Mouse (Mus musculus): Measurements from ENCODE around the gene Kcmf1. TPM values are rescaled to one million over a fixed set of nuclear protein-coding genes. Genes with fewer than 3 reads are reported as not detected.
"Not testable (repeated sequence)": the region's sequence is repeated elsewhere in the genome, so short reads cannot be mapped to it uniquely, and the experiment has no call there.

The Kcmf1 gene
- polyA plus RNA-seq, 1 experiment from 2014 or later: 30.2 TPM

GRCm38 (mm10) chr6:72834518-72834917, 65.3 kb downstream of the Kcmf1 start:
- 57% methylated on average over 4 of the region's 4 CpGs for WGBS

GRCm38 (mm10) chr6:72831858-72832257, 67.9 kb downstream of the Kcmf1 start:
- Histone ChIP-seq H3K9me3 (ENCODE audit: control insufficient read depth, low read length) (no peaks in the 10 kb centered on the region), H3K4me1 (ENCODE audit: control insufficient read depth, insufficient read depth, low read depth, low read length) (no peaks in the 10 kb centered on the region), H3K4me3 (ENCODE audit: low read length) (no peak overlapping the region), H3K9ac (ENCODE audit: low read depth, low read length) (no peak overlapping the region), H3K27me3 (replicated peaks; ENCODE audit: control insufficient read depth, insufficient read depth, low read length) (no peaks in the 10 kb centered on the region), H3K4me2 (ENCODE audit: low read length) (no peak overlapping the region), H3K36me3 (ENCODE audit: control insufficient read depth, insufficient read depth, low read length) (no peaks in the 10 kb centered on the region), H3K27ac (ENCODE audit: low read depth, low read length) (no peak overlapping the region)
- no peak for ATAC-seq
- 71% methylated on average over 3 of the region's 3 CpGs for WGBS

More at GRCm38 (mm10) chr6:72834518-72834917, 65.3 kb downstream of the Kcmf1 start:
- no peaks in the 10 kb centered on the region for H3K9me3 ChIP-seq (ENCODE audit: control insufficient read depth, low read length)
- H3K27me3 ChIP-seq (replicated peaks; ENCODE audit: control insufficient read depth, insufficient read depth, low read length): no peaks in the 10 kb centered on the region
- H3K4me3 ChIP-seq (ENCODE audit: low read length): no peak overlapping the region
- no peak overlapping the region for H3K9ac ChIP-seq (ENCODE audit: low read depth, low read length)
- peaks cover 1% of the 10 kb centered on the region; the same call in 1 of the 2 replicates for H3K36me3 ChIP-seq (ENCODE audit: control insufficient read depth, insufficient read depth, low read length)
- no peak overlapping the region for H3K4me2 ChIP-seq (ENCODE audit: low read length)
- no peak overlapping the region for H3K27ac ChIP-seq (ENCODE audit: low read depth, low read length)
- ATAC-seq: no peak
- H3K4me1 ChIP-seq (ENCODE audit: control insufficient read depth, insufficient read depth, low read depth, low read length): no peaks in the 10 kb centered on the region

GRCm38 (mm10) chr6:72831276-72831675, 68.5 kb downstream of the Kcmf1 start:
- Histone ChIP-seq H3K4me2 (ENCODE audit: low read length) (no peak overlapping the region), H3K27ac (ENCODE audit: low read depth, low read length) (no peak overlapping the region), H3K9me3 (ENCODE audit: control insufficient read depth, low read length) (no peaks in the 10 kb centered on the region), H3K27me3 (replicated peaks; ENCODE audit: control insufficient read depth, insufficient read depth, low read length) (no peaks in the 10 kb centered on the region), H3K9ac (ENCODE audit: low read depth, low read length) (no peak overlapping the region), H3K36me3 (ENCODE audit: control insufficient read depth, insufficient read depth, low read length) (no peaks in the 10 kb centered on the region), H3K4me1 (ENCODE audit: control insufficient read depth, insufficient read depth, low read depth, low read length) (no peaks in the 10 kb centered on the region), H3K4me3 (ENCODE audit: low read length) (no peak overlapping the region)
- 0 out of 2 replicates have a peak, but pooled peaks have one; percentile 9 for ATAC-seq
- 34% methylated on average over 3 of the region's 3 CpGs for WGBS

- WGBS: 84% methylated on average over 3 of the region's 3 CpGs
Observed at GRCm38 (mm10) chr6:72828857-72829256, 70.9 kb downstream of the Kcmf1 start.

GRCm38 (mm10) chr6:72828037-72828436, 71.7 kb downstream of the Kcmf1 start:
- not testable (repeated sequence) for H3K9me3 ChIP-seq (ENCODE audit: control insufficient read depth, low read length); H3K27ac ChIP-seq (ENCODE audit: low read depth, low read length); H3K27me3 ChIP-seq (replicated peaks; ENCODE audit: control insufficient read depth, insufficient read depth, low read length); ATAC-seq; H3K36me3 ChIP-seq (ENCODE audit: control insufficient read depth, insufficient read depth, low read length); H3K4me3 ChIP-seq (ENCODE audit: low read length); H3K9ac ChIP-seq (ENCODE audit: low read depth, low read length); H3K4me1 ChIP-seq (ENCODE audit: control insufficient read depth, insufficient read depth, low read depth, low read length)
- WGBS: 9% methylated on average over 8 of the region's 9 CpGs
- peak overlapping the region; percentile 1 for H3K4me2 ChIP-seq (ENCODE audit: low read length)

More at GRCm38 (mm10) chr6:72828857-72829256, 70.9 kb downstream of the Kcmf1 start:
- Histone ChIP-seq H3K27me3 (replicated peaks; ENCODE audit: control insufficient read depth, insufficient read depth, low read length) (no peaks in the 10 kb centered on the region), H3K4me2 (ENCODE audit: low read length) (no peak overlapping the region), H3K9me3 (ENCODE audit: control insufficient read depth, low read length) (no peaks in the 10 kb centered on the region), H3K9ac (ENCODE audit: low read depth, low read length) (no peak overlapping the region), H3K4me1 (ENCODE audit: control insufficient read depth, insufficient read depth, low read depth, low read length) (peaks cover 6% of the 10 kb centered on the region), H3K4me3 (ENCODE audit: low read length) (no peak overlapping the region), H3K27ac (ENCODE audit: low read depth, low read length) (no peak overlapping the region), H3K36me3 (ENCODE audit: control insufficient read depth, insufficient read depth, low read length) (no peaks in the 10 kb centered on the region)
- no peak for ATAC-seq

- peaks cover 6% of the 10 kb centered on the region for H3K4me1 ChIP-seq (ENCODE audit: control insufficient read depth, insufficient read depth, low read depth, low read length)
- H3K27me3 ChIP-seq (replicated peaks; ENCODE audit: control insufficient read depth, insufficient read depth, low read length): no peaks in the 10 kb centered on the region
Observed at GRCm38 (mm10) chr6:72825762-72826161, 74.0 kb downstream of the Kcmf1 start.

GRCm38 (mm10) chr6:72824971-72825737, 74.6 kb downstream of the Kcmf1 start:
- peak overlapping the region; percentile 54 for H3K4me2 ChIP-seq (ENCODE audit: low read length)
- 5% methylated on average over 26 of the region's 26 CpGs for WGBS
- no peaks in the 10 kb centered on the region for H3K9me3 ChIP-seq (ENCODE audit: control insufficient read depth, low read length)
- peak overlapping the region; percentile 53; the same call in 1 of the 2 replicates for H3K9ac ChIP-seq (ENCODE audit: low read depth, low read length)
- peak overlapping the region; percentile 21 for H3K4me3 ChIP-seq (ENCODE audit: low read length)
- no peaks in the 10 kb centered on the region for H3K27me3 ChIP-seq (replicated peaks; ENCODE audit: control insufficient read depth, insufficient read depth, low read length)
- peak; percentile 53 for ATAC-seq
- H3K27ac ChIP-seq (ENCODE audit: low read depth, low read length): no peak overlapping the region
- H3K4me1 ChIP-seq (ENCODE audit: control insufficient read depth, insufficient read depth, low read depth, low read length): peaks cover 6% of the 10 kb centered on the region
- no peaks in the 10 kb centered on the region for H3K36me3 ChIP-seq (ENCODE audit: control insufficient read depth, insufficient read depth, low read length)

More at GRCm38 (mm10) chr6:72825762-72826161, 74.0 kb downstream of the Kcmf1 start:
- Histone ChIP-seq H3K4me2 (ENCODE audit: low read length) (peak overlapping the region; percentile 54; the same call in 1 of the 2 replicates), H3K36me3 (ENCODE audit: control insufficient read depth, insufficient read depth, low read length) (no peaks in the 10 kb centered on the region), H3K9me3 (ENCODE audit: control insufficient read depth, low read length) (no peaks in the 10 kb centered on the region), H3K9ac (ENCODE audit: low read depth, low read length) (no peak overlapping the region), H3K4me3 (ENCODE audit: low read length) (no peak overlapping the region), H3K27ac (ENCODE audit: low read depth, low read length) (no peak overlapping the region)
- no peak for ATAC-seq
- WGBS: 50% methylated on average over 9 of the region's 9 CpGs

- H3K4me3 ChIP-seq (ENCODE audit: low read length): no peak overlapping the region
- no peak overlapping the region for H3K9ac ChIP-seq (ENCODE audit: low read depth, low read length)
- no peak overlapping the region for H3K4me2 ChIP-seq (ENCODE audit: low read length)
- no peaks in the 10 kb centered on the region for H3K27me3 ChIP-seq (replicated peaks; ENCODE audit: control insufficient read depth, insufficient read depth, low read length)
- no peaks in the 10 kb centered on the region for H3K36me3 ChIP-seq (ENCODE audit: control insufficient read depth, insufficient read depth, low read length)
- no peaks in the 10 kb centered on the region for H3K4me1 ChIP-seq (ENCODE audit: control insufficient read depth, insufficient read depth, low read depth, low read length)
- no peak for ATAC-seq
- no peaks in the 10 kb centered on the region for H3K9me3 ChIP-seq (ENCODE audit: control insufficient read depth, low read length)
- WGBS: 73% methylated on average over 9 of the region's 9 CpGs
- no peak overlapping the region for H3K27ac ChIP-seq (ENCODE audit: low read depth, low read length)
Observed at GRCm38 (mm10) chr6:72813456-72813855, 86.3 kb downstream of the Kcmf1 start.

- Histone ChIP-seq H3K4me1 (ENCODE audit: control insufficient read depth, insufficient read depth, low read depth, low read length) (no peaks in the 10 kb centered on the region), H3K9me3 (ENCODE audit: control insufficient read depth, low read length) (no peaks in the 10 kb centered on the region), H3K4me3 (ENCODE audit: low read length) (no peak overlapping the region)
Observed at GRCm38 (mm10) chr6:72810248-72810647, 89.5 kb downstream of the Kcmf1 start.

More at GRCm38 (mm10) chr6:72810248-72810647, 89.5 kb downstream of the Kcmf1 start:
- H3K27ac ChIP-seq (ENCODE audit: low read depth, low read length): no peak overlapping the region
- no peaks in the 10 kb centered on the region for H3K27me3 ChIP-seq (replicated peaks; ENCODE audit: control insufficient read depth, insufficient read depth, low read length)
- no peak for ATAC-seq
- H3K9ac ChIP-seq (ENCODE audit: low read depth, low read length): no peak overlapping the region
- no peaks in the 10 kb centered on the region for H3K36me3 ChIP-seq (ENCODE audit: control insufficient read depth, insufficient read depth, low read length)
- no peak overlapping the region for H3K4me2 ChIP-seq (ENCODE audit: low read length)
- WGBS: 70% methylated on average over 7 of the region's 7 CpGs

Data from hindbrain, embryonic 16.5 days (tissue).